Mouse (Mus musculus) adrenal gland, adult 2 months (tissue): ENCODE data around the gene Kctd6. TPM values are rescaled to one million over a fixed set of nuclear protein-coding genes. Genes with fewer than 3 reads are reported as not detected.

Experiments
- DNase-seq: peaks from one replicate; pipeline ENCODE4 v3.0.0; 2021
- long read RNA-seq: library from polyadenylated mRNA; stranded (forward); transcript quantifications from one replicate; pipeline ENCODE4 v2.0.0, GENCODE M21; 2021
- polyA plus RNA-seq: library from polyadenylated mRNA; depleted of rRNA; stranded (reverse); fragments of >200 nt; gene quantifications from 2 replicates; pipeline ENCODE4 v1.2.3, GENCODE M21; 2012; rRNA removed
- total RNA-seq, 2 experiments: library from RNA; stranded (reverse); gene quantifications; 2 replicates each; pipeline ENCODE4 v1.2.3; 2021

The Kctd6 gene
- total RNA-seq = 10 to 100 TPM; 14.3 to 16.3 TPM
- 3.6 and 4.0 TPM in 2 replicates for polyA plus RNA-seq
- long read RNA-seq, transcript Kctd6-201 (3 exons, 1,650 nt) = major isoform, 28 of 29 reads
- long read RNA-seq, partial matches to known transcripts = 0 of 29 reads
- long read RNA-seq, other reads (novel, unspliced or antisense) = 1 of 29 reads

DNA sequence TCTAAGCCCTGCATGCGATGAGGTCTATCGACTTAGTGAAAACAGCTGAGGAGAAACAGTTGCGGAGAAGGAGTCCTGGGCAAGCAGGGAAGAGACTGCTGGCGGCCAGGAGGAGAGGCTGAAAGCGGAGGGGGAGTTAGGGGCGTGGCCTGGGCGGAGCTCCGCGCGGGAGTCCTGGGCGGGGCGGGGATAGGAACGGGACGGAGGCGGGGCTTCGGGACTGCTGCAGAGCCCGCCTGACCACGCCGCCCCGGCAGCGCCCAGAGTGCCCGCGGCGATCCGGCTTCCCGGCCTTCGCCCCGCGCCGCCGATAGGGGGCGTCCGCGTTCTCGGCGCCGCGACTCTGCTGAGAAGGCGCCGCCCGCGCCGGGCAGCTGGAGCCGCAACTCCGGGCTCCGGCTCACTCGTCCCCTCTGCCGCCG is at the start of gene Kctd6:
Kctd6 (plus strand) TSS at position 338 of the 422 bp plus-strand sequence.
- peak; percentile 100 for DNase-seq

DNA sequence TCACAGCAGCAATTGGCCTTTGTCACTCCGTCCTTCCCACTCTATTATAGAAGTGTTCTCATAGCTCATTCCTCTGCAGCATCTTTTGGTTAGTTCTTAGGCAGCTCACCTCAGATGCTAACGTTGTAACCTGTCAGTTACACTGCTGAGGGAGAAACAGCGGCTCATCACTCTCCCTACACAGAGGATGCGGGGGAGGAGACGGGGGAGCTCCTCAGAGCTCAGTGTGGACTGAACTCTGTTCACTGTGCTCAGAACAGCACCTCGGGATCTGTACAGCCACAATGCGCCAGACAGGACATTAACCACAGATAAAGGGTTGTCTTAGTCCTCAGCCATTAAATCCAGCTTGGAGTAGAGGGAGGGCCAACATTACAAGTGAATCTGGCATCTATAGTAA is 49.5 kb upstream of the Kctd6 start:
- DNase-seq = no peak

DNA sequence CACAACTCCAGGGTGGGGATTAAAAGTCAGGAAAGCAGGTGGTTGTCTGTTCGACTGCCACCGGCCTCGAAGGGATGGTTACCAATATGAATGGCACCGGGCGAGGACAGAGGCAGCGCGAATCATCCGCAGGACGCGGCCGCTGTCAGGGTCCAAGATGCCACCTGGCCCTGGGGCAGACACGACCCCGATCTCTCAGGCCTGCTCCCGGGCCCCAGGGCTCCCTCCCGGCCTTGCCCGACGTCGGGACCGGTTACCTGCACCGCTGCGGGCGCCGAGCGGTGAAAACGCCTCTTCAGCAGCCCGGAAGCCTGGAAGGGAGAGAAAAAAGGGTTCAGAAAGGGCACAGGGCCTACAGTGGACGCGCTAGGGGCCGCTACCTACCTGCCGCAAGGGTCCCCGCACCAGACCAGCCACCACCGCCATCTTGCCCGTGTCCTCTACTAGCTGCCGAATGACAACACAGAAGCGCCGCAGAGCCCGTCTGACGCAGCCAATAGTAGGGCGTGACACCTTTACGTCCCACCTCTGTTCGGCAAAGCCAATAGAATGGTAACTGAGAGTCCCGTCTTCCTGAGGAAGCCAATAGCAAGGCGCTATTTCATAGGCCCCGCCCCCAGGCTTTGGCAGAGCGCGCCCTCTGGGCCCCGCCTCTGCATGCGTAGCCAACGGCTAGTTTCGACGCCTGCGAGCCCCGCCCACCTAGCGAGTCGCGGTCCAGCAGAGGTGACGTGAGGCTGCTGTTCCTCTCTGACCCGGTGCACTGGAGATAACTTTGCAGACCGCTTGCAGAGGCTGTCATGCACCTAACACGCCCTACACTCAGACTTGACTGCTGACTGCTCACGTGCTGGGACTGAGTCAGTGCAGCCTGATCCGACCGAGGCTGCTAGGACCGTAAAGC is 41.2 kb upstream of the Kctd6 start, which contains the start of gene Pdhb:
Pdhb (minus strand) TSS at position 519 of the 904 bp plus-strand sequence.
- DNase-seq = peak; percentile 100

DNA sequence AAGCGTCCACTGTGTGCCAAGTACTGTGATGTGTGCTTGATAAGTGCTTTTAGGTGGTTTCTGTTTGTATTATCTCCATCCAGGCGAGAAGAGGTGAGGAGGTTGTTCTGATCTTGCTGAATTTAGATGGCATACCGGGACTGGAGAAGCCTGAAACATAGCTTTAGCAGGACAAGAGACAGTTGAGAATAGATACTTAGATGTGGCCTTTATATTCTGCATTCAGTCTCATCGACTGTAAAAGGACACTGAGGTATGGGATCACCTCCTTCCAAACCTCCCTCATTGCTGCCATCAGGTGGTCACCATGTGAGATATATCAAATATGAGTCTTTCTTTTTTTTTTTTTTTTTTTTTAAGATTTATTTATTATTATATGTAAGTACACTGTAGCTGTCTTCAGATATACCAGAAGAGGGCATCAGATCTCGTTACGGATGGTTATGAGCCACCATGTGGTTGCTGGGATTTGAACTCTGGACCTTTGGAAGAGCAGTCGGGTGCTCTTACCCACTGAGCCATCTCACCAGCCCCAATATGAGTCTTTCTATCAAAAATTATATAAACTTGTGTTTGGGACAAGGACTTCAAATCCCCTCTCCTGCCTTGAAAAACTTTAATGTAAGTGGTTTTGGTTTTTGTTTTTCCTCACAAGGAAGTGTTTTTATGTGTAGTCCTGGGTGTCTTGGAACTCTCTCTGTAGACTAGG is 40.2 kb upstream of the Kctd6 start:
- peak; percentile 29 for DNase-seq

DNA sequence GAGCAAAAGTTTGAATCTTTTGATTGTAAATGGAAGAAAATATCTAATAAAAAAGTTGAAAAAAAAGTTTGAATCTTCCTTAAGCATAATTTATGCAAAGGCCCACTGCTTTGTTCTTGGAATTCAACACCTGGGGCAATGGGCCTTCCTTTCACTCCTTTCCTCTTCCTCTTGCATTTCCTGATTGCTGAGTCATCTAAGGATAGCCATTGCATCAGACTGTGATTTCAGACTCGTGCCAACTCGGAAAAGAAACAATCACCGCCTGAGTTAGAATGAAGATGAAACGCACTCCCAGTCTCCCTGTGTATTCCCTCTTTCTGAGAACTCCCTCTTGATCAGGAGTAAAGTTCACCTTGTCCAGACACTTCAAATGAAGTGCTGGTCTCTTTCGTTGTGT is 39.3 kb upstream of the Kctd6 start:
- DNase-seq = peak; percentile 42

DNA sequence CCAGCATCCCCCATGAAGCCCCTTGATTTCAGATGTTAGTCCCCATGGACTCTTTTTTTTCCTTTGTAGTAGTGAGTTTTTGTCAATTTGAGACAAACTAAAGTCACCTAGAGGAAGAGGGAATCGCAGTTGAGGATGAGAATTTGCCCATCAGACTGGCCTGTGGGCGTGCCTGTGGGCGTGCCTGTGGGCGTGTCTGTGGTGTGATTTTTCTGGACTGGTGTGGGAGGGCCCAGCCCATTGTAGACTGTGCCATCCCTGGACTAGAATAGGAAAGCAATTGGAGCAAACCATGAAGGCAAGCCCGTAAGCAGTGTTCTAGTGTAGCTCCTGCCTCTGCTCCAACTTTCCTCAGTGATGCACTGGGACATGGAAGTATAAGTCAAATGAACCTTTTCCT is 37.7 kb upstream of the Kctd6 start:
- DNase-seq = peak; percentile 49

DNA sequence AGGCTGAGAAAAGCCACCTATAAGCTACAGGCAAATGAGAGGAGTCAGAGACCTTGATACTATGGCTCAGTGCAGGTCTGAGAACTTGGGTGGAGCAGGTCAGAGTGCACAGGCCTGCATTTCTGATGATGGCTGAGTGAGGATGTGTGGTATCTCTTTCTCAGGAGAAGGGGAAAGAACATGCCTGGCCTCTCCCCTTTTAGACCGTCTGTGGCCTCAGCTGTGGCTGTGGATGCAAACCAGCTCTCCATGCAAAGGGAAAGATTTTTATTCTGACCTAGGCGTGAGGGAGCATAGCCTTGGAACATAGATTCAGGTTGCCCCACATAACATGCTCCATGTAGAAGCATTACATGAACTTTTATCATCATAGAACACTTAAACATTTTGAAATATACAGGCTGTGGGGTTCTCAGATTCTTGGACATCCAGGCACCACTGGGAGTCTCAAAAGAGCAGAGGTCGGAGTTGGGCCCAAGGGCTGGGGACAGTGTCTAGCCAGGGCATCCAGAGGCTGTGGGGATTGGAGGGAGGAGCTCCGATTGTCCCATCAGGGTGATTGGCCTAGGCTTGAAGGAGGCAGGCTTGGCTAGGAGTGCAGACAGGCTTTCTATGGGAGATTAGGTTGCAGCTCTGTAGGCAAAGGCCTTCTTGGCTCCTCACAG is 33.4 kb upstream of the Kctd6 start:
- DNase-seq = no peak

DNA sequence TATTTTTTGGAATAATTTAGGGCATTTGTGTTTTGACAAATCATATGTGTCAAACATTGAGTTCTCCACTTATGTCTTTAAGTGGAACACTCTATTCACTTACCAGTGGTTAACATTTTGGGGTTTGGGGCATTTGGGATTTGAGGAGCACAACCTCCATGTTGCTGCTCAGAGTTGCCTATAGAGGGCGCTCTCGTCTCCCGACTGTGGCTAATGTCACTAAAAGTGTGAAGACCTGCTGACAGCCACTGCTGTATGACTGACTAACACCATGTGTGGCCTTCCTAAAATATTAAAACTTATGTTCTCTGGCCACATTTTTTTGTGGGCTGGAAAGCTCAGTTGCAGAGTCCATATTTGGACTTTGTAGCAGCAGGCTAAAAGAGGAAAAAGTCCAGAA is 30.6 kb upstream of the Kctd6 start:
- no peak for DNase-seq

DNA sequence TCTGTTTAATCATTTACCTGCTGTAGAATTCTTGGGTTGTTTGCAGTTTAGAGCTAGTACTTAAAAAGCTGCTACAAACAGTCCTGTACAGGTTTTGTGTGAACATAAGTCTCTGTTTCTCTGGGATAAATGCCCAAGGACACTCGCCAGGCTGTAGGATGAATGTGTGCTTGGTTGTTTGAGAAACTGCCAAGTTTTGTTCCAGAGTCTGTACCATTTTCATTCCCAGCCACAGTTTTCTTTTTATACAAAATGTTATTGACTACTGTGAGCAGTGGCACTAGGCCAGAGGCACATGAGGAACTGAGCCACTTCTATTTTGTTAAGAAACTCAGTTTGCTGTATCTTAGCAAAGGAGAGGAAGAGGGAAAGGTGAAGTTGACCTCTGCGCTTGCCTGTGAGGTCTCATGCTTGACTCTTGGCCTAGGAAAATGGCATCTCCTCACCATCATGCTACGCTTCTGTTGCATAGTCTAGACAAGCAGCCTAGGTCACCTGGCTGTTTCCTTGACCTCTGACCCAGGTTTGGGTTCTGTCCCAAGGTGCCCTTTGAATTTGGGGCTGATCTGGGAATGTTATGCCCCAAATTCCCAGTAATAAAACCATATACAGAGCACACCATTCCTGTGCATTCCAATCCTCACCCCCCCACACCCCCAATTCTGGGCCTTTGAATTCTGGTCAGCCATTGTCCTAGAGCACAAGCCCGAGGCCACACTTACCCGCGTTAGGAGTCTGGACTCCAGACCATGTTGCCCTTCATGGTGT is 27.5 kb upstream of the Kctd6 start:
- DNase-seq = peak; percentile 60

DNA sequence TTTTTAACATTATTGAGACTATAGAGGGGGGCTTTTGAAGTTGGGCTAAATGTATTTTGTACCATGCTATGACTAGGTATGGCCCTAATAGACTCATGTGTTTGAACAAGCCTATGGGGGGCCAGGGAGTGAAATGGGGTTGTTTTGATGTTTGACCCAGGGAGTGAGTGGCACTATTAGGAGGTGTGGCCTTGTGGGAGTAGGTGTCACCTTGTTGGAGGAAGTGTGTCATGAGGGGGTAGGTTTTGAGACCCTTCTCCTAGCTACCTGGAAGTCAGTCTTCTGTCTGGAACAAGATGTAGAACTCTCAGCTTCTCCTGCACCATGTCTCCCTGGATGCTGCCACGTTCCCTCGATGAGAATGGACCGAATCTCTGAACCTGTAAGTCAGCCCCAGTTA is 23.4 kb upstream of the Kctd6 start:
- no peak for DNase-seq

DNA sequence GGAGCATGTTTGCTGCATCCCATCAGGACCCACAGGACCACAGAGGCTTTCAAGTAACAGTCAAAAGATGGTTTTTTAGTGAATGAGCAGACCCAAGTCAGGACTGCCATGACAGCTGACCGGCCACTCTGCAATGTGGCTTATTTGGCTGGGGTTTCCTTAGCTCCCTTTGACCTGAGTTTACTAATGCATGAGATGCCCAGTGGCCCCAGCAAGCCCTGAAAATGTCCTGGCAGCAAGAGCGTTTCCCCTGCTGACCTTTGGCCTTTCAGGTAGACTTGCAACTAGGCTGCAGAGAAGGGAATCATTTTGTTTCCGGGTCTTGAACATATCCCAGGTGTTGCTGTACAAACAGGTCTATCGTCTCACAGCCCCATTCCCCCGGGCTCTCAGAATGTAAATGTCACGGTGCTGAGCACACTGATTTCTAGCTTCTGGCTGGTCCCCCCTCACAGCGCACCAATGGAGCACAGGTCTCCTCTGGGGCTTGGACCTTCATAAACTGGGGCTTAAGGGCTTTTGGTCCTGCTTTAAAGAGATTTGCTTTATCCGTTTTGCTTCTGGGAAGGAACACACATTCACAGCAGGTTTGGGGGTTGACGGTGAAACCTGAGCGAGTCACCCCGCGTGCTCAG is 22.5 kb upstream of the Kctd6 start:
- no peak for DNase-seq

DNA sequence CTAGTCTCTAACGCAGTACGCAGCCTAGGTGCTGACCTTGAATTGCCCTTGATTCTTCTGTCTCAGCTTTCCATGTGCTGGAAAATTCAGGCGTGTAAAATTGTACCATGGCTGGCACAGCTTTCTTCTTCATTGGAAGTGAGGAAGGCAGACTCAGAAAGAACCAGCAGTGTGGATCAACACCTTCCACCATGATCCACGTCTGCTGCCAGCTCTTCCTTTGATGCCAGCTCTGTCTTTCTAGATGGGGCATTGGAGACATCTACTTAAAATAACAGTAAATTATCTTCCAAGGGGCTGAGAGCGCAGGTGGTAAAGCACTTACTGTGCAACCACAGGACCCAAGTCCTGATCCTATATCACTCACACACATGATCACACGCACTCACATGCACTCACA is 21.2 kb upstream of the Kctd6 start:
- DNase-seq = no peak

DNA sequence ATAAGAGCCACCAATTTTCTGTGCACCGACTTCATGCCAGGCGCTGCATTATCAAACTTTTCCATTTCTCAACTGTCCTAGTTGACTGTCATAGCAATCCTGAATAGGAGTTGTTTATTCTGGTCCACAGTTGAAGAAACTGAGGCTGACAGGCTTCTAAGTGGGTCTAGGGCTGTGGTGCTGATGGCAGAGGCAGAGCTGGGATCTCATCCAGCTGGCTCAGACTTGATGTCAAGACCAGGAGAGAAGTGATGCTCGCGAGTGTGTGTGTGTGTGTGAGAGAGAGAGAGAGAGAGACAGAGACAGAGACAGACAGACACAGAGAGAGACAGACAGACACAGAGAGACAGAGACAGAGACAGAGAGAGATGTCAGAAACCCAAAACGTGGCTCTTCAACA is 13.2 kb upstream of the Kctd6 start:
- no peak for DNase-seq

DNA sequence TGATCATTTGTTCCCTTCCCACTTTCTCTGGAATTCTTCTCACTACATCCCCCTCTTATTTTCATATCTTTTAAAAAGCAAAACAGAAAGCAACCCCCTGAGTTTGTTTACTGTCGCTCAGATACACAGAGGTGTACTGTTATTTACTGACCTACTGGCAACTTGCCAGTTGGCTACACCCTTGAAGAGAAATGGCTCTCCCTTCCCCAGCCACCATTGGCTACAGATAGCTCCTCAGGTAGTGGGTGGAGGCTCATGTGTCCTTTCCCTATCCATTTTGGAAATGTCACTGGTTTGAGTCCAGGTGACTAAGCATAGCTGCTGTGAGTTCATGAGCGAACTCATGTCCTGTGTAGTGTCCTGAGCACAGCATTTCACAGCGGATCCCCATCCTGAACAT is 12.2 kb upstream of the Kctd6 start:
- DNase-seq = no peak

DNA sequence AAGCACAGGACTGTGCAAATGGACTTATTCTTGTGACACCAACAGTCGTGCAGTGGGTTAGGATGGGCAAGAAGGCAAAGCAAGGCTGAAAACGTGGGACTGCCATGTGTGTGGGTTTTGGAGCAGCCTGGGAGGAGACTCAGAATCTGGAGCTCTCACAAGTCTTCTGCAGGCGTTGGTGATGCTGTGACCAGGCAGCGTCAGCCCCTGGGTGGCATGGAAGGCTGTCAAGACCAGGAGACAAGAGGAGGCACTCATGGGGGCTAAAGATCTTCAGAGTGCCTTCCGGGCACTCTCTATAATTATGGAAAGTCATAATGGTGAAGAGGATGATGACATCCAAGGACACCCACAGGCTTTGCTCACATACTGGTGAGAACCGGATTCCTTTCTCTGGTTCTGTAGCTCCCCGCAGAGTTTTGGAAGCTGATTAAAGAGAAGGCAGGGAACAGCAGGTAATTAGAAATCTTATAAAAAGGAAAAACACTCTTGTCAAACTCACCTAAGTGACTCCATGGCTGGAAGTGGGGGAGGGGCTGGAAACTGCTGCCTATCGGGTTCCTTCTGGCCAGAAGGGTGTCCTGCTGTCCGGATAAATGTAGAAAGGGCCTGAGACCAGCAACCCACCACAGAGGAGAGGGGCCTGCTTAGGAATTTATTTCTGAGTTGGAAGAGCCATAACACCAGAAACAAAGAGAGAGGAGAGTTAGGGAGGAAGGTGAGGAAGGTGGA is 7.6 kb upstream of the Kctd6 start:
- no peak for DNase-seq

DNA sequence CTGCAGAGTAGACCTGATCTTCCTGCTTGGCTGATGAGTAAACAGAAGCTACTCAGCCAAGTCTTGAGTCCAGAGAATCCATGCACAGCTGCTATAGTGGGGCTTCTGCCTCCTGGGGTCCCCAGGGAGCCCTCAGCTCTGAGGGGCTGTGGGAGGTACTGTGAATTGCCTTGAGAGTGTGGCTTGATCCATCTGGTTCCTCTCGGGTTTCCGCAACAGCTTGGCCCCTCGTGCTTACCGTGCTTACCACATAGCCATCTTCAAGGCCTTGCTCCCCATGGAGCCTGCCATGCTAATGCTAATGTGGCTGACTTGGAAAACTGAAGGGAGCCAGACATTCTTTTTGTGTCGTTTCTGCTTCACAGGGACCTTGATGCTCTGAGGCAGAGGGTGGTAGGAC is 6.8 kb upstream of the Kctd6 start:
- no peak for DNase-seq

DNA sequence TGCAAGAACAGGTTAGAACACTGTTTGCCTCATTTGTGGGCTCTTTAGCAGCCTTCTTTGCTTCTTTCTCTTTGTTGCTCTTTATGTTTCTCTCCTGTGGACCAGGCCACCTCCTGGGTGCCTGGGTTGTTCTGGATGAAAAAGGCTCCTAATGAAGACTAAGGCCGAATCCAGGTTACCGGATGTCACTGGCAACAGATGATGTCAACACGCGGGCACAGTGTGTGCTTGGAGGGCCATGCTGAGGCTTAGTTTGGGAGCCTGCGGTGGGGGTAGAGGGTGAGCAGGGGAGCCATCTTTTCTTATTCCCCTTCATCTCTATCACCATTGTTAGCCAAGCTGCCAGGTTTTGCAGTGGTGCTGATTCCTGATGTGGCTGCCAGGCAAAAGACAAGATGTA is 6.4 kb upstream of the Kctd6 start:
- no peak for DNase-seq

DNA sequence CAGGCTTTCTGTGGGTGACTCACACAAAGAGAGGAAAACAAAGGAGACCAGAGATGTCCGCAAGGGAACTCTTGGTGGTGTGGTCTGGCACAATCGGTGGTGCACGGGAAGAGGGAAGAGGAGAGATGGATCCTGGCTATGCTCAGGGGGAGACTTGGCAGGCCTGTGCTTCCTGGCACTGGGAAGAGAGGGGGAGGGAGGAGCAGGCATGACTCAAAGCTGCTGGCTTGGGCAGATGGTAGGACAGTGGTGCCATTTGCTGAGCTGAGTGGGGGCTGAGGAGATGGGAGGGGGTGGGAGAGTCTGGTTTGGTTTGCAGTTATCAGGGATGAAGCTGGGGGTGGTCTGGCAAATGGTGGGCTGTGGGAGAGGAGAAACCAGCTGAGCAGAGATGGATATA is 5.1 kb upstream of the Kctd6 start:
- DNase-seq = peak; percentile 44

DNA sequence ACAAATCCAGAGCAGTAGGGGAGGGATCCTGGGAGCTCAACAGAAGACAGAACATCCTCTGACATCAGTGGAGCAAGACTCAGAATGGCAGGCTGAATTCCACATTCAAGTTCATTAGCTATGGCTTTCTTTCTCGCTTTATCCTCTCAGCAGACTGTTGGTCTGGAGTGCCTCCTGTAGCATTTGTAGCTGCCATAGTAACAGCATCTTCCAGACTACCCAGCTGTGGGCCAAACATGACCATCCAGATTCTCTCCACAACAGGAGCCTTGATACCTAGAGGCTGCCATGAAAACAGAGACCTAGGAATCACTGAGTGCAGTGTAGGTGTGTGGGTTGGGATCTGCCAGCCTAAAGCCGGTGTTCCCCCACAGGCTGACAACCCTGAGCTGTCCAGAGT is 4.0 kb upstream of the Kctd6 start:
- no peak for DNase-seq

DNA sequence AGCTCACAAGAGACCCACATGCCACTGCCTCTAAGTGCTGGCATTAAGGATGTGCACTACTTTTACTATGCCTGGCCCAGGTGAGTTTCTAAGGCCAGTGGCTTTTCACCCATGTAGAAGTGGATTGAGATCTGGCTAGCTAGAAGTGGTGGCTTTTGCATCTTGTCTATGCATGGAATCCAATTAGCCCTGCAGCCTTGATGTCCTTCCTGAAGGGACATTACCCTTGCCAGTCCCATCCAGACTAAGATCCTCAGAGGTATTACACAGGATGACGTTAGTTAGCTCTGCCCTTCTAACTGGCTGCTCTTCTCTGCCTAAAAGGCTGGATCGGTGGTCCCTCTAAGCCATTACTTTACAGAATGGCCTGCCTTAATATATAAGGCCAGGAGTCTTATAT is 944 bp upstream of the Kctd6 start:
- DNase-seq = no peak
